Mouse (Mus musculus) layer of hippocampus, adult 18-20 months (tissue): ENCODE measurements around the gene 9530077C05Rik. TPM values are rescaled to one million over a fixed set of nuclear protein-coding genes. Genes with fewer than 3 reads are reported as not detected.
"Not testable (repeated sequence)": the region's sequence is repeated elsewhere in the genome, so short reads cannot be mapped to it uniquely, and the experiment has no call there.

Experiments
- DNase-seq, 2 experiments: peaks; one replicate each; pipeline ENCODE4 v3.0.0; 2022; ENCODE audit warnings: low spot score in 2 of 2
- total RNA-seq, 2 experiments: library from RNA; stranded (reverse); gene quantifications; 2 replicates each; pipeline ENCODE4 v1.2.3; 2021

Gene 9530077C05Rik
- total RNA-seq, 2 experiments from 2014 or later, result 7.6 to 8.1 TPM

DNA sequence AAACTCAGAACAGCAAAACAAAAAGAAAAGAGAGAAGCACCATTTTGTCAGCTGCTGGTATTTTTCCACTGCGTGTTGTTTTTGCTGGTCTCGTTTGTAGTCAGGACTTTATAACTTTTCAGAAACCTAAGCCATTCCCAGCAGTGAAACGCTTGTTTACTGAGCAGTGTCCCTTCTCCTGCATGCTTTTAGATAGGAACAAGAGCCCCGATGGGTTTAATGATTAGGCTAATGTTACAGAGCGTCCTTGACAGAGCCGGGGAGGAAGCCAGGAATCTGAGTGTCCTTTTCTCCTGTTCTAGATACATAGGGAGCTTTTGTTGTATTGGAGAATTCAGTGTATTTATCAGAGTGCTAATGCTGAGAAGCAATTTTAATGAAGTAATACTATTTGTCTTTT, 6.2 kb downstream of the 9530077C05Rik start:
- DNase-seq, result no peak

DNA sequence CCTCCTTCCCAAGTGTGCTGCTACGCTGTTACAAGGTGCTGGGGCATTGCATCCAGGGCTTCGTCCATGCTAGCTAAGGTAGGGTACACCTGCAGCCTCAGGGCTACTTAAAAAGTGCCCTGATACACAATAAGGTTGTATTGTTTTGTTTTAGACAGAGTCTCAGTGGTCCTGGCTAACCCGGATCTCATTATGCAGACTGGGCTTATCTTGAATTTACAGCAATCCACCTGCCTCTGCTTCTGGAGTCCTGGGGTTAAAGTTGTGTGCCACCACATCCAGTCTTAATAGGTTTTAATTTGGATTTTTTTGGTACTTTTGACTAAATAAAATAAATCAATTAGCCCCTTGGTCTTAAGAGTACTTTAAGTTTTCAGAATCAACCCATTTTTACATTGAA, 8.6 kb downstream of the 9530077C05Rik start:
- DNase-seq, result no peak

DNA sequence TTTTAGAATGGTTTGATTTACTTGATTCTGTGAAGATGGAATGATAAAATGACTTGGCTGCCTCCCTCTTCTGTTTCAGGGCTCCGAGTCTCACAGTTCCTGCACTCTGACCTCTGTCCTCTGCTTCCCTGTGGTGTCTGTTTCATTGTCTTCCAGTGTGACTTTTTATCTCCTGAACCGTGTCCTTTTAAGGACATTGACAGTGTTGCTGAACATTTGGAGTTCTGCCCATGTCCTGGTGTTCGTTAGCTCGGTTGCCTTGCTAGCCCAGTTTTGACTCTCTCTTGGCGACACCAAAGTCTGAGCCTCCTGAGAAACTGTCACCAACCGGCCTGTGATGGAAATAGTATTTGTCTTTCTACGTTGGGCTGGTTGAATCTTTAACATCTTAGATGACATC, 9.2 kb downstream of the 9530077C05Rik start:
- no peak for DNase-seq

DNA sequence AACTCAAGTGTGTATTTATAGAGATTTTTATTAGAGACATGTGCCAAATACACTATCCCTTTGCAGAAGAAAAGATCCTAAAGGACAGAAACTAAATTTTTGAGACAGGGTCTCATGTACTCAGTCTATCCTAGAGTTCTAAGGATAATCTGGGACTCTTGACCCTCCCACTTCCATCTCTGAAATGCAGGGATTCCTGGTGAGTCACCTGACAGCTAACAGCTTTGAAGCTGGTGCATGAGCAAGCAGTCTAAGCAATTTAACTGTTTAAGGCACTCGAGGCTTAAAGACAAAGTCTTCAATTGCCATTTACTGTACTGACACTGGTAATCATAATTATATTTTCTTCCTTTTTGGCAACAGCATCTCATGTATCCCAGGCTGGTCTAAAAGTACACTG, 11.2 kb downstream of the 9530077C05Rik start:
- DNase-seq, result no peak

DNA sequence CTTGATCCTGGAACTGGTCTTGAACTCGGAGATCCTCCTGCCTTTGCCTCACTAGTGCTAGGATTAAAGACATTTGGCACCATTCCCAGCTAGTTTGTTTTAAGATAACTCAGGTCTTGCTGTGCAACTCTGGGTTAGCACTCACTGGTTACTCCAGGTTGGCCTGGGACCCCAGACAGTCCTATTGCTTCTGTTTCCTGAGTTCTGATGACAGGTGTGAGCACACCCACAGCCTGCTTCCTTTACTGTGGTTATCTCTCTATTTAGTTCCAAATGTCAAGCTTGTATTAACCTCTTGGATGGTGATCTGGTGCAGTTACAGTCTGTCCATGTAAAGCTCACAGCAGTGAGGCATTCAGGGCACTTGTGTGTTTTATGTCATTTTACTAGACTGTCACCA, 12.2 kb downstream of the 9530077C05Rik start:
- DNase-seq, result no peak

DNA sequence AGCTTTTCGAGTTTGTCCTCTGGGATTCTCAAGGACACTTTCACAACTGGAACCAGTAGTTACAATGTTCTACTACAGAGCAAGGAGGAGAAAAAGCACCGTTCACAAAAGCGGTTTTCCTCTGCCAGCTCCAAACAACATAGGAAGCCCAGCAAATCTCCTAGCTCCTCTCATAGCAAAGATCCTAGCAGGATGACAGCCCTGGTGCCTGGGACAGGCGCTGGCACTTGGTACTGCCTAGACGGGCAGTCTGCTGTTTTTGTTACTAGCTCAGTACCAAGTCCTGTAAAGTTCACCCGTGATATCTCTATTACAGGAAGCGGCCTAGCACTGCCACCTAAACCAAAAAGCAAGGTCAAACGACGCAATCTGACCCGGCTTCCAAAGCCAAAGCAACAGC, 12.9 kb downstream of the 9530077C05Rik start:
- DNase-seq, result no peak

DNA sequence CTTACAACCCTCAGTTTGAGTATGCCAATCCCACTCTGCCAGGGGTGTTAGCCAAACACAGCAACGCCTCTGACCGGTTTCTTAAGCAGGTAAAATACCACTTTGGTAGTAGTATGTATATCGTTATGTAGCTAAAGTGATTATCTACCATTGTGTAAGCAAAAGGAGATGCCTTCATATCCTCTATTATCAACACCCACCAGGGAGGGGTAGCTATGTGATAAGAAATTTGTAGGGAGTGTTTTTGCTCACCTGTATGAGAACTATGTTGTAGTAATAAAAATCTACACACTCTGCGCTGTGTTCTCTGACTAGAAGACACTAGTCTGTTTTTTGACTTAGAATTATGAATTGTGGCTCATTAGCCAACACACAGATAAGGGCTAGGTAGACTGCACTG, 13.4 kb downstream of the 9530077C05Rik start:
- DNase-seq, result no peak

DNA sequence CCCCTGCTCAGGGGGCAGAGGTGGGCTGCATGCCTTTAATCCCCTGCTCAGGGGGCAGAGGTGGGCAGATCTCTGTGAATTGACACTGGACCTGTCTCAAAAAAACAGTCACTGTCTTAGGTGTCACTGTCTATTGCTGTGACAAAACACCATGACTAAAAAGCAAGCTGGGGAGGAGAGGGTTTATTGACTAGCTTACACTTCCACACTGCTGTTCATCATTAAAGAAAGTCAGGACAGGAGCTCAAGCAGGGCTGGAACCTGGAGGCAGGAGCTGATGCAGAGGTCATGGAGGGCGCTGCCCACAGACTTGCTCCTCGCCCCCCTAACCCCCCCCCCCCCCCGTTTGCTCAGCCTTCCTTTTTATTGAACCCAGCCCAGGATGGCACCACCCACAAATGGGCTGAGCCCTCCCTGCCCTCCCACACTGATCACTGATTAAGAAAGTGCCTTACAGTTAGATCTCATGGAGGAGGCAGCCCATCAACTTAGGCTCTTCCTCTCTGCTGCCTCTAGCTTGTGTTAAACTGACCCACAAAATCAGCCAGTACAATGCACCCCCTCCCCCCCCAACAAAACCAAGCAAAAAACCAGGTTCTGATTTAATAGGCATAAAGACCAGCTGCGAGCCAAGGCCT, 16.8 kb downstream of the 9530077C05Rik start:
- no peak for DNase-seq

DNA sequence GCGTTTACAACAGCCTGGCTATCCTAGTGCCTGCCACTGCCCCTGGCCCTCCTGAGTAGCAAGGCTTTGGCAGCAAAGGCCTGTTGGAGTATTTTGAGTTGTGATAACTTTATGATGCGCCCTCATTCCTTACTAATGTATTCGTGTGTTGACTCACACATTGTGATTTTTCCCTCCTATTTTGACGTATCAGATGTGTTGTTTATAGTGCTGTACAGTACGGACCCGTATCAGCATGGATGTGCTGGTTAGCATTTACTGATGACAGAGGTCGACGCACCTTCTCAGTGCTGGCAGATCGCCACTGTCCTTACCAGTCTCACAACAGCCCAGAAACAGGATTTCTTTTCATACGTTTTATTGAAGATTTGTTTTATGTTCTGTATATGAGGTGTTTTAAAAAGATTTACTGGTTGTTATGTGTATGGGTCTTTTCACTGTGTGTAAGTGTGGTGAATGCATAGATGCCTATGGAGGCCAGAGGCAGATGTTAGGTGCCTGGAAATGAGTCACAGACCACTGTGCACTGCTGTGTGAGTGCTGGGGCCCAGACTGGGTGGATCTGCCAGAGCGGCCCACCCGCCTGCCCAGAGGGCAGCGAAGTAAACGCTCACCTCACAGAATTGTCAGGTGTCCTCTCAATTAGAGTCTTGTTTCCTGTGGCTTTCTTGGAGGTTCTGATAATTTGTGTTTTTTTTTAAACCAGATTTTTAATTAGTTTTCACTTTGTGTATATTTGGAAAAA, 17.5 kb downstream of the 9530077C05Rik start:
- DNase-seq, result no peak

DNA sequence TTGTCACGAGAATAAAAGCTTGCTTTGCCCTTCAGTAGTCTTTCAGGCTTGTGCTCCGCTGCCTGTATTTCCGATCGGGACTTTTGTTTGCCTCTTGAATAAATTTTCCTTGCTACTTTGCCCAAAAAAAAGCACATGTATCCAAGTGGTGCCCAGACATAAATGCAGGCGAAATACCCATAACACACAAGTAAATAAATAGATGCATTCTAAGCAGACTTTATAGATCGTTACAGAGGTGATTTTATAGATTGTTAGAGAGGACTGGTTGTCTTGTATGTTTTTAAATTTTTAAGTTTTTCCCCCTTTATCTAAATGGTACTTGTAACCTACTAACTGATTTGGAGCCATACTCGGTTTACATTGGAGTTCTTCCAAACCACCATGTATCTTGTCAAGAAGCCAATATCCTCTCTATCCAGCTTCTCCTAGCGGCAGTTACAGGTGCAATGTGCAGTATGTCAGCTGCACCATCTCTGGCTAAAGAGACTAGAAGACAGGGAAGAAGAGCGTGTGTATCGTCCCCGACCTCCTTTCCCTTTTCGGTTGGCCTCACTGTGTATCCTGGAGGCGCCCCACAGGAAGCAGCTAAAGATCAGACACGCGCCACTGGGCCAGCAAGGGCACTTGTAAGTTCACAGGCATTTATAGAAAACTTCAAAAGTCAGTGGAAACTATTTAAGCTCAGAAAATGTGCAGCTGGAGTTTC, 18.4 kb downstream of the 9530077C05Rik start:
- no peak for DNase-seq

DNA sequence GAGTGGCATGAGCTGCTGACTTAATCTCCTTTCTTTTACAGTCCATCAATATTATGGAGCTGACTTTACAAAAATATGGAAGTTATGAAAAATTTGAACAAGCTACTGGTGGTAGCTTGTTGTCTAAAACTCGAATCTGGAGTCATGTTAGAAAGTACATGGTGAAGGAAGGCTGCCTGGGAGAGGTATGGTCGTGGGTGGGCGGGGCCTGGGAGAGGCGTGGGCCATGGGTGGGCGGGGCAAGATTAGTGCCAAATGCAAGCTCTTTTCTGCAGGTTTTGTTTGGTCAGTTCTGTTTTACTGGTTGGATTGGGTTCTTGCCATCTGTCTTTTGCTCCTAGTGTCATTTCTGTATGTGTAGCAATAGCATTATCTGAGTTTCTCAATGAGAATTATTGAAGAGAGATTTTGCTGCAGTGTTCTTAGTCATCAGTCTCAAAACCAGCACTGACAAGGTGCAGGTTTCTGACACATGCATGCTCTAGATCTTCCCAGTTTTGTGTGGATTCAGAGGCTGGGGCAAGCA, 19.1 kb downstream of the 9530077C05Rik start:
- no peak for DNase-seq

DNA sequence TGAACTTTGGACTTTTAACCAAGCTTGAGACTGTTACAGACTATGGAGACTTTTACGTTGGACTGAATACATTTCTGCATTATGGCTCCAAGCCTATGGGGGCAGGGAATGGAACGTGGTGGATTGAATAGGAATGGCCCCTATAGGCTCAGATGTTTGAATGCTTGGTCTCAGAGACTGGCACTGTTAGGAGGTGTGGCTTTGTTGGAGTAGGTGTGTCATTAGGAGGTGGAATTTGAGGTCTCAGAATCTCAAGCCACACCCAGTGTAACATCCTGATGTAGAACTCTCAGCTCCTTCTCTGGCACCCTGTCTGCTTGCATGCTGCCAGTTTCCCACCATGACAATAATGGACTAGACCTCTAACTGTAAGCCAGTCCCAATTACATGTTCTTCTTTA, 21.9 kb downstream of the 9530077C05Rik start:
- DNase-seq, result no peak

DNA sequence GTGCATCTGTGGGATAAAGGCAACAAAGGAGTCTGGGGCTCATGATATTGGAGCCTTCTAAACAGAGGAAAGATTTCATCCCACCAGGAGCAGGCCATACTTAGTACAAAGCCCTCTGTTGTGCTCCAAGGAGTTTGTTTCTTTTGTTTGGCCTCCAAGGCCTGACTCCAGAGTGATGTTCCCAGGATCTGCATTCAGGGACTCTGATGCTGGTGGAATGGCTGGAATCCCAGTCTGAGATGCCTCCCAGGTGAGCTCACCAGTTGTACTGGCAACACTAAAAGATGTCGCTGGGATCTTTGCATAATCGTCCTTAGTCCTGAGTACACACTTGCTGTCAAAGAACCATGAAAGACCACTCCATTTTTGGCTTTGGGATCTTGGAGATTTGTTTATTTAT, 22.8 kb downstream of the 9530077C05Rik start:
- DNase-seq, result no peak

DNA sequence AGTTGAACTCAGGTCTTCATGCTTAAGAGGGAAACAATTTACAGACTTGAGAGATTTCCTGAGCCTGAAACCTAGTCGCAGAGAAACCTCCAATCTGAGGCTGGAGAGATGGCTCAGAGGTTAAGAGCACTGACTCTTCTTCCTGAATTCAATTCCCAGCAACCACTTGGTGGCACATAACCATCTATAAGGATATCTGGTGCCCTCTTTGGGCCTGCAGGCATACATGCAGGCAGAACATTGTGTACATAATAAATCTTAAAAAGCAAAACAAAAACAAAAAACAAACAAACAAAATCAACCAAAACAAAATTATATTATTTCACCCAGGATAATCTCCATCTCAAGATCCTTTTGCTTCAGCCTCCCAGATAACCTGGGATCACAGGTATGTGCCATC, 27.5 kb downstream of the 9530077C05Rik start:
- no peak for DNase-seq

DNA sequence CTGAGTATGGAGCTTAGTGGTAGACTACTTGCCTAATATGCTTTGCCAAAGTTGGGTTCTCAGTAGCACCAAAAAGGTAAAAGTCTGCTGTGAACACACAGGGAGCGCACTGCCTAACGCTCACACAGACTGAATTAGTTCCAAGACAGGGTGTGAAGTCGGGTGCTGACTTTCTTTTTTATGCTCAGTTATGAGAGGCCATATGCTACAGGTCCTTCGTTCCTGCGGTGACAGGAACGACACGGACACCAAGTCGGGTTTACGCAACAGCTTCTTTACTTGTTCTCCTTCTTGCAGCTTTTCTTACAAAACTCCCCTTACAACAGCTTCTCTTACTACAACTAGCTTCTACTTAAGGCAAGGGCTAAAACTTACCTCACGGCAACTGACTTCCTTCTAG, 31.8 kb downstream of the 9530077C05Rik start:
- no peak for DNase-seq

DNA sequence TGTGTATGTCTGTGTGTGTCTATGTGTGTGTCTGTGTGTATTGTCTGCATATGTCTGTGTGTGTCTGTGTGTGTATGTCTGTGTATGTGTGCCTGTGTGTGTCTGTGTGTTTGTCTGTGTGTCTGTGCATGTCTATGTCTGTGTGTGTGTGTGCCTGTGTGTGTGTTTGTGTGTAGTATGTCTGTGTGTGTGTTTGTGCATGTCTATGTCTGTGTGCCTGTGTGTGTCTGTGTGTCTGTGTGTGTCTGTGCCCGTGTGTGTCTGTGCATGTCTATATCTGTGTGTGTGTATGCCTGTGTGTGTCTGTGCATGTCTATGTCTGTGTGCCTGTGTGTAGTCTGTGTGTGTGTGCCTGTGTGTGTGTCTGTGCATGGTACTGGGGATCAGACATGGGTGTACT, 33.8 kb downstream of the 9530077C05Rik start:
- no peak for DNase-seq

DNA sequence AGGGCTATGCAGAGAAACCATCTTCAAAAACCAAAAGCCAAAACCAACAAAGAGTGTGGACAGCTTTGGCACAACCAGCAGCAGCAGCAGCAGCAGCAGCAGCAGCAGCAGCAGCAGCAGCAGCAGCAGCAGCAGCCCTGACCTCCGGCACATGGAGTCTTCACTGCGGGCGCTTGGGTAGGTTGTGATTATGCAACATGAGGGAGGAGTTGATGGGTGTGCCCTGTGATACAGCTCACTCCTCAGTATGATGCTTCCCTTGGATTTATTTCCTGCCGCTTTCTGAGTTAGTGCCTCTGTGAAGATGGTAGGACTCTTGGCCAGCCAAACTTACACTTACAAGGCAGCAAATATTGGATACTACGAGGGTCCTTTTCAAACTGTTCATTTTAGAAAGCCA, 35.9 kb downstream of the 9530077C05Rik start:
- no peak for DNase-seq

DNA sequence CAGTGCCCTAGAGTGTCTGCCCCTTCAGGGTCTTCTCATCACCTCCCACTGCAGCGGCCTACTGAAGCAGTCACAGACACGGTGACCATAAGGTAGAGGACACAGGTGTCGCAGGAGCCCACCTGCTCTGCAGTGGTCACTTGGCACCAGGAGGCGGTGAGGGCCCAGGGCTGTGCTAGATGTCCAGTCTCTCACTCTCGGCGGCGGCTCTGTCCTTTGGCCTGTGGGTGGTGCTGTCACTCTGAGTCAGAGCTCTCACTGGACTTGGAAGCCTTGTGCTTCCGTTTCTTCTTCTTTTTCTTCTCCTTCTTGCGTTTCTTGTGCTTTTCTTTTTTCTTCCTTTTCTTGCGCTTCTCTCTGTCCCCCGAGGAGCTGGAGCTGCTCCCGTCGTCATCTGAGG, 37.1 kb downstream of the 9530077C05Rik start:
- DNase-seq, result no peak

DNA sequence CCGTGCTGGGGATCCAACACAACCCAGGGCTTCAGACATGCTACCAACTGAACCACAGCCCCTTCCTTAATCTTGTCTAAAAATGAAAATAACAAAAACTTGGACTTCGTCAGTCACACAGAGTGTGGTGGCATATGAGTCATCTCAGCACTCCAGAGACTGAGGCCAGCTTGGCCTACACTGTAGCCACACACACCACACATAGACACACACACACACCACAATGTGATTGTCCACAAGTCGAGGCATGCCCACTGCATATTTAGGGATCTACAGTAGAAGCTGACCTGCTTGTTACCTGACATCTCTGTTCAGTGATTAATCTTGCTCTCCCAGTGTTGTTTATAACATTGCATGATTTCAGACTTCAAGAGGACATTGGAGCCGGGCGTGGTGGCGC, 37.9 kb downstream of the 9530077C05Rik start:
- DNase-seq, result no peak

DNA sequence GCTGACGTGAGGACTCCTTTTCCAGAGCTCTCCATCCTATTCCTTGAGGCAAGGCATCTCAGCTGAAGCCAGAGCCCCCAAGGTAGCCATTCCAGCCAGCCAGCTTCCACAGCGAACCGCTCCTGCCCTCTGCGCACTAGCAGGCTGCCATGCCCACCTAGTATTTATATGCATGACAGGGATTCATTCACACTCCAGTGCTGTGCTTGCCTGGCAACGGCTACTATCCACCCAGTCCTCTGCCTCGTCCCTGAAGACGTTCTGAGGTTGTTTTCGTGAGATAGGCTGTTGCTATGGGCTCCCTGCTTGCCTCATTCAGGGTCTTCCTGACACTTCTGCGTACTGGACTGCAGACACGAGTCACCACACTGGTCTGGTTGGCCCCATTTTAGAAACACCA, 41.4 kb downstream of the 9530077C05Rik start:
- DNase-seq, result no peak

DNA sequence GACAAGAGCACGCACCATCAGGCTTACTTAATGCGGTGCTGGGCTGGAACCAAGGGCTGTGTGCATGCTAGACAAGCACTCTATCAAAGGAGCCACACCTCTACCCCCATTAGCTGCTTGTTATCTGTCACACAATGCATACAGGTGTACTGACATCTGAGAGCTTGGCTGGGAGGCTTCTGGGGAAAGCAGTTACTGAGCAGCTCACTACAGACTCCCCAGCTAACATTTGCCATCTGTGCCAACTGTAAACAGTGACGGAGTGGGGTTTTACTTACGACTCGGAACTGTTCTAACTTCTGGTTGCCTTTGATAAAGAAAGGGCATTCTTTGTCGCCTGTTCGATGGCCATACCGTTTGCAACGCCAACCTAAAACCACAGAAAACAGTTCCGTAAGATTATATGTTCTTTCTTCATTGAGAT, 42.2 kb downstream of the 9530077C05Rik start:
- DNase-seq, result peak in 1 of 2 experiments; percentile 15

DNA sequence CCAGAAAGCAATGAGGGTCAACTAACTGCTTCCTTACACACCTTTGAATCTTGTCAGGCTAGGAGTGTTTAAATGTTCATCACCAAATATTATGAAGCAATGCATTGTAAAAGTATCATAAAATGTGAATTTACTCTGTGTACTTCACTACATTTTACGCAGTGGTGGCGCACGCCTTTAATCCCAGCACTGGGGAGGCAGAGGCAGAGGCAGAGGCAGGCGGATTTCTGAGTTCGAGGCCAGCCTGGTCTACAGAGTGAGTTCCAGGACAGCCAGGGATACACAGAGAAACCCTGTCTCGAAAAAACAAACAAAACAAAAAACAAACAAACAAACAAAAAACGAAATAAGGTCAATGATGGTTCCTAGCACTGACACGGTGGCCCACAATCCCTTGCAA, 42.7 kb downstream of the 9530077C05Rik start, which contains the start of gene Gm17545:
Gm17545 (plus strand) TSS at position 301 of the 400 bp plus-strand sequence.
- DNase-seq, result not testable (repeated sequence)
